In genomic region chr17:48341947-48342346, GRCm38 (mm10) we compare ENCODE assay signal across 32 mouse cellular contexts. TPM values are rescaled to one million over a fixed set of nuclear protein-coding genes. Genes with fewer than 3 reads are reported as not detected.
A peak's percentile ranks its signal among the peaks of the same experiment; 100 is the strongest.
DNase-seq lines count a peak whose midpoint lies in the region; ATAC-seq lines count a peak whose summit lies in the region.
"Had no signal": no experiment of that assay in that cellular context is flagged by ENCODE, and none has a peak within 500 bp of the region (broad histone marks: within the 10 kb centered on the region; RNA-seq: fewer than 3 reads in every experiment).

No protein-coding gene starts in this region.

- no peak overlapping the region for H3K4me3 ChIP-seq in midbrain, embryonic 11.5 days (ENCODE audit: low read depth, low read length)
- no peak overlapping the region for H3K4me3 ChIP-seq in midbrain, embryonic 10.5 days
- no peak overlapping the region for H3K4me3 ChIP-seq in liver, embryonic 13.5 days (replicated peaks)
- H3K4me3 ChIP-seq: embryonic facial prominence, embryonic 10.5 days; embryonic facial prominence, embryonic 15.5 days; forebrain, embryonic 13.5 days; heart, embryonic 10.5 days; lung, embryonic 15.5 days; megakaryocyte, embryonic 14.5 days; midbrain, embryonic 15.5 days; neural tube, embryonic 15.5 days had no signal

- no peak overlapping the region for H3K27ac ChIP-seq in midbrain, embryonic 11.5 days (ENCODE audit: low read depth, low read length)
- no peak overlapping the region for H3K27ac ChIP-seq in midbrain, embryonic 10.5 days (replicated peaks)
- H3K27ac ChIP-seq in liver, embryonic 13.5 days = peak overlapping the region; percentile 26; the same call in 1 of the 2 replicates
- H3K27ac ChIP-seq: embryonic facial prominence, embryonic 10.5 days; embryonic facial prominence, embryonic 15.5 days; forebrain, embryonic 13.5 days; heart, embryonic 10.5 days; hindbrain, embryonic 14.5 days; lung, embryonic 15.5 days; midbrain, embryonic 15.5 days; neural tube, embryonic 15.5 days had no signal

- H3K36me3 ChIP-seq in midbrain, embryonic 11.5 days (ENCODE audit: control insufficient read depth, insufficient read depth, low read length) = no peaks in the 10 kb centered on the region
- H3K36me3 ChIP-seq in midbrain, embryonic 10.5 days = no peaks in the 10 kb centered on the region
- H3K36me3 ChIP-seq in liver, embryonic 13.5 days = no peaks in the 10 kb centered on the region
- H3K36me3 ChIP-seq: embryonic facial prominence, embryonic 10.5 days; embryonic facial prominence, embryonic 15.5 days; heart, embryonic 10.5 days; lung, embryonic 15.5 days; midbrain, embryonic 15.5 days; neural tube, embryonic 15.5 days had no signal

- no peak for ATAC-seq in midbrain, embryonic 11.5 days (ENCODE audit: low FRiP score)
- ATAC-seq in liver, embryonic 13.5 days (ENCODE audit: low read depth) = peak; percentile 68
- ATAC-seq in megakaryocyte progenitor cell, adult 5-6 weeks (replicated peaks; ENCODE audit: poor library complexity) = peak; percentile 20
- ATAC-seq: forebrain, embryonic 13.5 days; inflammation-experienced regulatory T-cells, adult 6 months; midbrain, embryonic 15.5 days; Patski had no signal

- no peaks in the 10 kb centered on the region for H3K27me3 ChIP-seq in midbrain, embryonic 11.5 days (ENCODE audit: control insufficient read depth, insufficient read depth, low read length)
- no peaks in the 10 kb centered on the region for H3K27me3 ChIP-seq in midbrain, embryonic 10.5 days (ENCODE audit: low read depth, poor library complexity, severe bottlenecking)
- H3K27me3 ChIP-seq in liver, embryonic 13.5 days = no peaks in the 10 kb centered on the region
- H3K27me3 ChIP-seq: embryonic facial prominence, embryonic 15.5 days; forebrain, embryonic 13.5 days; lung, embryonic 15.5 days; megakaryocyte, embryonic 14.5 days; midbrain, embryonic 15.5 days; neural tube, embryonic 15.5 days; Patski had no signal

- H3K9me3 ChIP-seq in midbrain, embryonic 11.5 days (ENCODE audit: control insufficient read depth, low read length) = no peaks in the 10 kb centered on the region
- no peaks in the 10 kb centered on the region for H3K9me3 ChIP-seq in midbrain, embryonic 10.5 days (replicated peaks)
- no peaks in the 10 kb centered on the region for H3K9me3 ChIP-seq in liver, embryonic 13.5 days (replicated peaks)
- H3K9me3 ChIP-seq: embryonic facial prominence, embryonic 10.5 days; embryonic facial prominence, embryonic 15.5 days; forebrain, embryonic 13.5 days; heart, embryonic 10.5 days; lung, embryonic 15.5 days; megakaryocyte, embryonic 14.5 days; midbrain, embryonic 15.5 days; neural tube, embryonic 15.5 days had no signal

- H3K4me2 ChIP-seq in midbrain, embryonic 11.5 days = no peak overlapping the region
- H3K4me2 ChIP-seq in liver, embryonic 13.5 days = no peak overlapping the region
- H3K4me2 ChIP-seq: embryonic facial prominence, embryonic 15.5 days; forebrain, embryonic 13.5 days; hindbrain, embryonic 14.5 days; lung, embryonic 15.5 days; midbrain, embryonic 15.5 days; neural tube, embryonic 15.5 days had no signal

- H3K4me1 ChIP-seq in midbrain, embryonic 11.5 days (ENCODE audit: control insufficient read depth, insufficient read depth, low read length) = no peaks in the 10 kb centered on the region; the same call in 1 of the 2 replicates
- H3K4me1 ChIP-seq in midbrain, embryonic 10.5 days = no peaks in the 10 kb centered on the region
- peaks cover 16% of the 10 kb centered on the region for H3K4me1 ChIP-seq in liver, embryonic 13.5 days (replicated peaks)
- H3K4me1 ChIP-seq: embryonic facial prominence, embryonic 10.5 days; embryonic facial prominence, embryonic 15.5 days; forebrain, embryonic 13.5 days; lung, embryonic 15.5 days; midbrain, embryonic 15.5 days; neural tube, embryonic 15.5 days had no signal

- 78% methylated on average over 3 of the region's 3 CpGs for WGBS in midbrain, embryonic 11.5 days
- WGBS in midbrain, embryonic 10.5 days = 85% methylated on average over 3 of the region's 3 CpGs
- WGBS in liver, embryonic 13.5 days (ENCODE audit: insufficient replicate concordance) = 17% methylated on average over 3 of the region's 3 CpGs

- intact Hi-C loops in heart, postnatal 36 days (cut with DNase I) = no loop called here

- peak; percentile 19 for DNase-seq in midbrain, embryonic 11.5 days (ENCODE audit: low spot score, missing footprints)
- no peak for DNase-seq in midbrain, embryonic 10.5 days (ENCODE audit: low spot score)
- peak; percentile 88 for DNase-seq in MEL-GATA-1-ER (ENCODE audit: extremely low read depth, low read depth)
- DNase-seq in liver, embryonic 13.5 days = no peak
- no peak for DNase-seq in heart, postnatal 36 days
- no peak for DNase-seq in spleen, adult 18-20 months
- no peak for DNase-seq in adrenal gland, postnatal 25 days
- DNase-seq: adrenal gland, postnatal 10 days; B cell, adult 2 months; cerebellum, adult 18-20 months; cerebellum, postnatal 14 days; gastrocnemius, postnatal 25 days; heart, adult 11 months; kidney, adult 2 months; kidney, postnatal 4 days; right cerebral cortex, postnatal 4 days; thymus, adult 2 months; thymus, postnatal 36 days had no signal

- no peak overlapping the region for H3K9ac ChIP-seq in midbrain, embryonic 11.5 days (ENCODE audit: low read length)
- H3K9ac ChIP-seq in liver, embryonic 13.5 days = no peak overlapping the region
- H3K9ac ChIP-seq: embryonic facial prominence, embryonic 15.5 days; forebrain, embryonic 13.5 days; hindbrain, embryonic 14.5 days; lung, embryonic 15.5 days; midbrain, embryonic 15.5 days; neural tube, embryonic 15.5 days had no signal

RNA-seq across cellular contexts. Expression of gene Trem2, which starts 4.3 kb away (rescaled TPM):
- 2.7 and 2.9 TPM in 2 replicates for polyA plus RNA-seq in midbrain, embryonic 11.5 days (2014; fragmentation: Nextera tagmentation; extraction: Ambion mirVana)
- polyA plus RNA-seq in midbrain, embryonic 10.5 days (2016; fragmentation: Nextera tagmentation; extraction: Ambion mirVana) = 1.7 and 2.3 TPM in 2 replicates
- 3.1 and 3.2 TPM in 2 replicates for polyA plus RNA-seq in liver, embryonic 13.5 days (2015; fragmentation: Nextera tagmentation; extraction: Ambion mirVana)
- total RNA-seq in megakaryocyte progenitor cell, adult 5-6 weeks (2015) = 3.4 and 5.7 TPM in 2 replicates
- 4.2 and 13.6 TPM in 2 replicates for total RNA-seq in megakaryocyte progenitor cell, adult 5-6 weeks (2017)
- total RNA-seq in heart, postnatal 36 days (2021) = 1 to 10 TPM; 1.5 to 2.2 TPM
- 1.00 and 1.7 TPM in 2 replicates for total RNA-seq in adrenal gland, postnatal 25 days (2021)
- total RNA-seq: hematopoietic stem cell, adult 5-6 weeks had no signal
- polyA plus RNA-seq: inflammation-experienced regulatory T-cells, adult 6 months had no signal

RNA-seq across cellular contexts. Expression of gene Treml1, which starts 17.8 kb away (rescaled TPM):
- polyA plus RNA-seq in midbrain, embryonic 11.5 days (2014; fragmentation: Nextera tagmentation; extraction: Ambion mirVana) = 2.0 and 2.9 TPM in 2 replicates
- 2.0 and 2.7 TPM in 2 replicates for polyA plus RNA-seq in midbrain, embryonic 10.5 days (2016; fragmentation: Nextera tagmentation; extraction: Ambion mirVana)
- 24.1 and 25.5 TPM in 2 replicates for polyA plus RNA-seq in liver, embryonic 13.5 days (2015; fragmentation: Nextera tagmentation; extraction: Ambion mirVana)
- 0.24 and 0.62 TPM in 2 replicates for total RNA-seq in megakaryocyte progenitor cell, adult 5-6 weeks (2015)
- total RNA-seq in megakaryocyte progenitor cell, adult 5-6 weeks (2017) = not detected in 2 replicates
- total RNA-seq in heart, postnatal 36 days (2021) = under 1 TPM; 0.35 to 0.36 TPM
- total RNA-seq in adrenal gland, postnatal 25 days (2021) = not detected in 2 replicates
- total RNA-seq: liver, adult 2 months had no signal
- polyA plus RNA-seq: inflammation-experienced regulatory T-cells, adult 6 months; Patski had no signal

RNA-seq across cellular contexts. Expression of gene B430306N03Rik, which starts 26.0 kb away (rescaled TPM):
- polyA plus RNA-seq in midbrain, embryonic 11.5 days (2014; fragmentation: Nextera tagmentation; extraction: Ambion mirVana) = 0.03 TPM in 1 of 2 replicates, not detected in the other
- polyA plus RNA-seq in midbrain, embryonic 10.5 days (2016; fragmentation: Nextera tagmentation; extraction: Ambion mirVana) = 0.06 TPM in 1 of 2 replicates, not detected in the other
- polyA plus RNA-seq in liver, embryonic 13.5 days (2015; fragmentation: Nextera tagmentation; extraction: Ambion mirVana) = 1.2 and 1.8 TPM in 2 replicates
- total RNA-seq in megakaryocyte progenitor cell, adult 5-6 weeks (2015) = 8.3 and 11.9 TPM in 2 replicates
- total RNA-seq in megakaryocyte progenitor cell, adult 5-6 weeks (2017) = 2.7 and 4.6 TPM in 2 replicates
- under 1 TPM; 0.17 to 0.41 TPM for total RNA-seq in heart, postnatal 36 days (2021)
- 0.12 TPM in 1 of 2 replicates, not detected in the other for total RNA-seq in adrenal gland, postnatal 25 days (2021)
- total RNA-seq: gastrocnemius, postnatal 25 days had no signal
- polyA plus RNA-seq: embryonic facial prominence, embryonic 10.5 days had no signal

RNA-seq across cellular contexts. Expression of gene Treml2, which starts 42.6 kb away (rescaled TPM):
- polyA plus RNA-seq in midbrain, embryonic 11.5 days (2014; fragmentation: Nextera tagmentation; extraction: Ambion mirVana) = 0.23 and 0.37 TPM in 2 replicates
- 0.24 and 0.53 TPM in 2 replicates for polyA plus RNA-seq in midbrain, embryonic 10.5 days (2016; fragmentation: Nextera tagmentation; extraction: Ambion mirVana)
- polyA plus RNA-seq in liver, embryonic 13.5 days (2015; fragmentation: Nextera tagmentation; extraction: Ambion mirVana) = 4.4 and 5.5 TPM in 2 replicates
- 42.9 and 54.0 TPM in 2 replicates for total RNA-seq in megakaryocyte progenitor cell, adult 5-6 weeks (2015)
- 43.9 and 50.8 TPM in 2 replicates for total RNA-seq in megakaryocyte progenitor cell, adult 5-6 weeks (2017)
- under 1 TPM; 0.58 to 0.62 TPM for total RNA-seq in heart, postnatal 36 days (2021)
- total RNA-seq in adrenal gland, postnatal 25 days (2021) = 0.15 TPM in 1 of 2 replicates, not detected in the other
- polyA plus RNA-seq: midbrain, embryonic 15.5 days; Patski had no signal

Comparison
In these comparisons a context has a peak if more than half of its experiments do, and no peak if none do; other contexts are left out.
1. DNase-seq: peak in midbrain, embryonic 11.5 days (single experiment) and MEL-GATA-1-ER (single experiment); none in midbrain, embryonic 10.5 days (single experiment), liver, embryonic 13.5 days (single experiment), heart, postnatal 36 days (0 of 2), spleen, adult 18-20 months (0 of 2) and adrenal gland, postnatal 25 days (single experiment).